Mouse (Mus musculus) thymus, adult 2 months (tissue): ENCODE results near the gene Slc25a4.

ENCODE experiments used
- CTCF ChIP-seq: fragments of 200-500 bp; IDR thresholded peaks from 2 replicates; pipeline ENCODE4 v1.5.1; 2012; ENCODE audit warnings: mild to moderate bottlenecking, control low read depth, low read length, moderate library complexity, borderline replicate concordance; ENCODE audit not compliant: control insufficient read depth, poor library complexity, insufficient read depth; ENCODE audit errors: extremely low read depth
- POLR2A ChIP-seq: fragments of 200-500 bp; IDR thresholded peaks from 2 replicates; pipeline ENCODE4 v1.6.1; 2012; ENCODE audit warnings: mild to moderate bottlenecking, low read length, control low read depth, moderate library complexity; ENCODE audit not compliant: control insufficient read depth, poor library complexity, insufficient read depth; ENCODE audit errors: extremely low read depth

DNA sequence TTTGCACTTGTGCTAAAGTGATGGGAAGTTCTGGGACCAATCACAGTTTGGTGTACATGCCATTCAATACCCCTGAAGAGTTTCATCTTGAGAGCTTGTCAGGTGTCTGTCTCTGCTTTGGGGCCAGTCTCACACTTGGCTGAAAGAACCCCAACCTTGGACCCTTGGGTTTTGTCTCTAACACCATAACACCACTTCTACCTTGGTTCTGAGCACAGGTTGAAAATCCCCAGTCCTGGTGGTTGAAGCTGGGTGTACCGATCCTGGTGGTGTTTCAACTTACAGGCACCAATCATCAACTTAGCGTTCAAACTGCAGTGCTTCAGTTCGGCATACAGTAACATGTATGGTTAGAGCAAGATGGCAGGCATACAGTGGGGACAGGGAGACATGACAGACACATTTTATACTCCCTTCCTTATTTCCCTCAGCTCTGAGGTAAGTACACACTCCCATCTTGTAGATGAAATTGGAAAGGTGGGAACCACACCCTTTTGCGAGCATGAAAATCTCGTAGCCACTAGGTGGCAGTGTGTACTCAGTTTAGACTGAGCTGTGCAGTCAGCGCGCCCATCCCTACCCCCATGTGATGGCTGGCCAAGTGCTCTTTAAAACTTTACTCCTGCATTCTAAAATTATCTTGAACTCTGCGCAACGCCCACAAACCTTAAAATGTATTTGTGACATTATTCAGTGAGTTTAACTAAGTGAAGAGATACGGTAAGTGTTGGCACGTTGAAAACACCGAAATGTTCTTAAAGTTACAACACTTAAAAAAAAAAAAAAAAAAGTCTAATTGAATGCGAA, 30.7 kb upstream of the Slc25a4 start:
- TF ChIP-seq POLR2A (no peak), CTCF (peak; percentile 38; the same call in 1 of the 2 replicates)
